In genomic region chr2:44999906-45000305, GRCm38 (mm10) we compare ENCODE assay signal across 9 mouse cellular contexts.
DNase-seq lines count a peak whose midpoint lies in the region; ATAC-seq lines count a peak whose summit lies in the region.
"Had no signal": no experiment of that assay in that cellular context is flagged by ENCODE, and none has a peak within 500 bp of the region (broad histone marks: within the 10 kb centered on the region; RNA-seq: fewer than 3 reads in every experiment).

No protein-coding gene starts in this region.

- H3K36me3 ChIP-seq in embryonic facial prominence, embryonic 14.5 days (ENCODE audit: control insufficient read depth, insufficient read depth, low read length): peaks cover 63% of the 10 kb centered on the region
- peaks cover 50% of the 10 kb centered on the region for H3K36me3 ChIP-seq in embryonic facial prominence, embryonic 10.5 days (replicated peaks)

- H3K27me3 ChIP-seq in embryonic facial prominence, embryonic 14.5 days (replicated peaks; ENCODE audit: control insufficient read depth, insufficient read depth, low read length): no peaks in the 10 kb centered on the region
- H3K27me3 ChIP-seq in embryonic facial prominence, embryonic 10.5 days (replicated peaks; ENCODE audit: low read depth, poor library complexity, severe bottlenecking): no peaks in the 10 kb centered on the region
- H3K27me3 ChIP-seq: heart, embryonic 12.5 days had no signal

- no peaks in the 10 kb centered on the region for H3K4me1 ChIP-seq in embryonic facial prominence, embryonic 14.5 days (ENCODE audit: control insufficient read depth, insufficient read depth, low read length)
- peaks cover 5% of the 10 kb centered on the region; the same call in 1 of the 2 replicates for H3K4me1 ChIP-seq in embryonic facial prominence, embryonic 10.5 days

- DNase-seq in embryonic facial prominence, embryonic 14.5 days (ENCODE audit: low spot score): peak; percentile 75
- no peak for DNase-seq in embryonic facial prominence, embryonic 10.5 days (ENCODE audit: low spot score)
- DNase-seq in ES-CJ7 (ENCODE audit: low read depth, low spot score): peak; percentile 9
- peak; percentile 67 for DNase-seq in kidney, postnatal 10 days
- peak; percentile 59 for DNase-seq in lung, postnatal 14 days
- DNase-seq in yolk sac, embryonic 10.5 days (ENCODE audit: low spot score): no peak
- DNase-seq in adrenal gland, postnatal 4 days (ENCODE audit: low spot score in 2 of 2): no peak
- DNase-seq in cerebellum, adult 9-10 months: no peak

- 50% methylated on average over 6 of the region's 6 CpGs for WGBS in embryonic facial prominence, embryonic 14.5 days
- 66% methylated on average over 6 of the region's 6 CpGs for WGBS in embryonic facial prominence, embryonic 10.5 days

- peak; percentile 62; the same call in 1 of the 2 replicates for ATAC-seq in embryonic facial prominence, embryonic 14.5 days (ENCODE audit: low read depth)

- H3K4me3 ChIP-seq in embryonic facial prominence, embryonic 14.5 days (ENCODE audit: low read depth, low read length): no peak overlapping the region
- no peak overlapping the region for H3K4me3 ChIP-seq in embryonic facial prominence, embryonic 10.5 days
- H3K4me3 ChIP-seq: heart, embryonic 12.5 days had no signal

- H3K27ac ChIP-seq in embryonic facial prominence, embryonic 14.5 days (replicated peaks; ENCODE audit: low read depth, low read length): no peak overlapping the region; the same call in 1 of the 2 replicates
- H3K27ac ChIP-seq in embryonic facial prominence, embryonic 10.5 days (replicated peaks): no peak overlapping the region

- H3K9ac ChIP-seq in embryonic facial prominence, embryonic 14.5 days (ENCODE audit: low read depth, low read length): no peak overlapping the region
- H3K9ac ChIP-seq: heart, embryonic 12.5 days had no signal

- no peaks in the 10 kb centered on the region for H3K9me3 ChIP-seq in embryonic facial prominence, embryonic 14.5 days (ENCODE audit: control insufficient read depth, low read length)
- no peaks in the 10 kb centered on the region for H3K9me3 ChIP-seq in embryonic facial prominence, embryonic 10.5 days
- H3K9me3 ChIP-seq: heart, embryonic 12.5 days had no signal

- H3K4me2 ChIP-seq in embryonic facial prominence, embryonic 14.5 days (ENCODE audit: low read depth, low read length): no peak overlapping the region
- H3K4me2 ChIP-seq: heart, embryonic 12.5 days had no signal

Comparison
In these comparisons a context has a peak if more than half of its experiments do, and no peak if none do; other contexts are left out.
1. DNase-seq: peak in embryonic facial prominence, embryonic 14.5 days (single experiment), ES-CJ7 (single experiment), kidney, postnatal 10 days (single experiment) and lung, postnatal 14 days (single experiment); none in embryonic facial prominence, embryonic 10.5 days (single experiment), yolk sac, embryonic 10.5 days (single experiment), adrenal gland, postnatal 4 days (0 of 2) and cerebellum, adult 9-10 months (single experiment).